Mouse (Mus musculus): ENCODE data around the gene Csrp3. TPM values are rescaled to one million over a fixed set of nuclear protein-coding genes. Genes with fewer than 3 reads are reported as not detected.

Csrp3 gene
- polyA plus RNA-seq (2011; ENCODE audit: insufficient read depth, insufficient read length, low replicate concordance, missing spikeins): 3.0 and 5.3 TPM in 2 replicates

- WGBS: 75% methylated on average over 11 of the region's 11 CpGs
- no peak within 1 kb of the TSS for H3K27ac ChIP-seq (ENCODE audit: control insufficient read depth, insufficient read depth, low read depth, low read length, poor library complexity)
- no peak for TF ChIP-seq CTCF (IDR thresholded peaks at IDR 0.05; ENCODE audit: control insufficient read depth, insufficient read depth, low read length)
- TF ChIP-seq POLR2A (IDR thresholded peaks at IDR 0.05; ENCODE audit: borderline replicate concordance, control insufficient read depth, low read depth, low read length): no peak
- no peaks in the 10 kb centered on the region for H3K4me1 ChIP-seq (ENCODE audit: control insufficient read depth, insufficient read depth, low read length)
- H3K4me3 ChIP-seq (replicated peaks; ENCODE audit: control insufficient read depth, low read depth, low read length): no peak within 1 kb of the TSS
Measured at GRCm38 (mm10) chr7:48847820-48848650, at the start of gene Csrp3. Csrp3 (minus strand) TSS chr7:48848033.

GRCm38 (mm10) chr7:48896051-48896450 is 48.2 kb upstream of the Csrp3 start:
- WGBS: 71% methylated on average over 4 of the region's 4 CpGs
- Histone ChIP-seq H3K27ac (ENCODE audit: control insufficient read depth, insufficient read depth, low read depth, low read length, poor library complexity) (no peak overlapping the region), H3K4me1 (ENCODE audit: control insufficient read depth, insufficient read depth, low read length) (peaks cover 12% of the 10 kb centered on the region; the same call in 1 of the 2 replicates), H3K4me3 (replicated peaks; ENCODE audit: control insufficient read depth, low read depth, low read length) (no peak overlapping the region)
- TF ChIP-seq POLR2A (IDR thresholded peaks at IDR 0.05; ENCODE audit: borderline replicate concordance, control insufficient read depth, low read depth, low read length): no peak
- no peak for TF ChIP-seq CTCF (IDR thresholded peaks at IDR 0.05; ENCODE audit: control insufficient read depth, insufficient read depth, low read length)

GRCm38 (mm10) chr7:48895475-48895874 is 47.6 kb upstream of the Csrp3 start:
- Histone ChIP-seq H3K27ac (ENCODE audit: control insufficient read depth, insufficient read depth, low read depth, low read length, poor library complexity) (no peak overlapping the region), H3K4me3 (replicated peaks; ENCODE audit: control insufficient read depth, low read depth, low read length) (no peak overlapping the region), H3K4me1 (ENCODE audit: control insufficient read depth, insufficient read depth, low read length) (peaks cover 12% of the 10 kb centered on the region; the same call in 1 of the 2 replicates)
- WGBS: 78% methylated on average over 4 of the region's 4 CpGs
- TF ChIP-seq CTCF (IDR thresholded peaks at IDR 0.05; ENCODE audit: control insufficient read depth, insufficient read depth, low read length) (no peak), POLR2A (IDR thresholded peaks at IDR 0.05; ENCODE audit: borderline replicate concordance, control insufficient read depth, low read depth, low read length) (no peak)

- TF ChIP-seq CTCF (IDR thresholded peaks at IDR 0.05; ENCODE audit: control insufficient read depth, insufficient read depth, low read length): no peak
- no peak for TF ChIP-seq POLR2A (IDR thresholded peaks at IDR 0.05; ENCODE audit: borderline replicate concordance, control insufficient read depth, low read depth, low read length)
- no peak overlapping the region for H3K27ac ChIP-seq (ENCODE audit: control insufficient read depth, insufficient read depth, low read depth, low read length, poor library complexity)
- H3K4me3 ChIP-seq (replicated peaks; ENCODE audit: control insufficient read depth, low read depth, low read length): no peak overlapping the region
- 62% methylated on average over 6 of the region's 6 CpGs for WGBS
- H3K4me1 ChIP-seq (ENCODE audit: control insufficient read depth, insufficient read depth, low read length): peaks cover 10% of the 10 kb centered on the region; the same call in 1 of the 2 replicates
Measured at GRCm38 (mm10) chr7:48894763-48895162, 46.9 kb upstream of the Csrp3 start.

- Histone ChIP-seq H3K4me3 (replicated peaks; ENCODE audit: control insufficient read depth, low read depth, low read length) (no peak overlapping the region), H3K27ac (ENCODE audit: control insufficient read depth, insufficient read depth, low read depth, low read length, poor library complexity) (no peak overlapping the region), H3K4me1 (ENCODE audit: control insufficient read depth, insufficient read depth, low read length) (peaks cover 10% of the 10 kb centered on the region; the same call in 1 of the 2 replicates)
- TF ChIP-seq POLR2A (IDR thresholded peaks at IDR 0.05; ENCODE audit: borderline replicate concordance, control insufficient read depth, low read depth, low read length) (no peak), CTCF (IDR thresholded peaks at IDR 0.05; ENCODE audit: control insufficient read depth, insufficient read depth, low read length) (peak; percentile 83)
- WGBS: 1% methylated on average over 6 of the region's 6 CpGs
Measured at GRCm38 (mm10) chr7:48894152-48894551, 46.3 kb upstream of the Csrp3 start.

- Histone ChIP-seq H3K4me3 (replicated peaks; ENCODE audit: control insufficient read depth, low read depth, low read length) (no peak overlapping the region), H3K27ac (ENCODE audit: control insufficient read depth, insufficient read depth, low read depth, low read length, poor library complexity) (no peak overlapping the region), H3K4me1 (ENCODE audit: control insufficient read depth, insufficient read depth, low read length) (peaks cover 6% of the 10 kb centered on the region; the same call in 1 of the 2 replicates)
- TF ChIP-seq CTCF (IDR thresholded peaks at IDR 0.05; ENCODE audit: control insufficient read depth, insufficient read depth, low read length): no peak
- TF ChIP-seq POLR2A (IDR thresholded peaks at IDR 0.05; ENCODE audit: borderline replicate concordance, control insufficient read depth, low read depth, low read length): no peak
- WGBS: 51% methylated on average over 7 of the region's 7 CpGs
Measured at GRCm38 (mm10) chr7:48893093-48893492, 45.3 kb upstream of the Csrp3 start.

- no peak overlapping the region for H3K27ac ChIP-seq (ENCODE audit: control insufficient read depth, insufficient read depth, low read depth, low read length, poor library complexity)
- TF ChIP-seq POLR2A (IDR thresholded peaks at IDR 0.05; ENCODE audit: borderline replicate concordance, control insufficient read depth, low read depth, low read length) (no peak), CTCF (IDR thresholded peaks at IDR 0.05; ENCODE audit: control insufficient read depth, insufficient read depth, low read length) (no peak)
- H3K4me1 ChIP-seq (ENCODE audit: control insufficient read depth, insufficient read depth, low read length): peaks cover 2% of the 10 kb centered on the region; the same call in 1 of the 2 replicates
- H3K4me3 ChIP-seq (replicated peaks; ENCODE audit: control insufficient read depth, low read depth, low read length): no peak overlapping the region
- WGBS: 80% methylated on average over 5 of the region's 5 CpGs
Measured at GRCm38 (mm10) chr7:48891029-48891428, 43.2 kb upstream of the Csrp3 start.

GRCm38 (mm10) chr7:48888751-48889150 is 40.9 kb upstream of the Csrp3 start:
- WGBS: 65% methylated on average over 2 of the region's 2 CpGs
- no peak overlapping the region for H3K27ac ChIP-seq (ENCODE audit: control insufficient read depth, insufficient read depth, low read depth, low read length, poor library complexity)
- H3K4me3 ChIP-seq (replicated peaks; ENCODE audit: control insufficient read depth, low read depth, low read length): no peak overlapping the region
- peaks cover 2% of the 10 kb centered on the region; the same call in 1 of the 2 replicates for H3K4me1 ChIP-seq (ENCODE audit: control insufficient read depth, insufficient read depth, low read length)
- no peak for TF ChIP-seq POLR2A (IDR thresholded peaks at IDR 0.05; ENCODE audit: borderline replicate concordance, control insufficient read depth, low read depth, low read length)
- TF ChIP-seq CTCF (IDR thresholded peaks at IDR 0.05; ENCODE audit: control insufficient read depth, insufficient read depth, low read length): no peak

Measured in bone marrow, adult 2 months (tissue).